Mouse (Mus musculus): ENCODE results near the gene Kyat1.

DNA sequence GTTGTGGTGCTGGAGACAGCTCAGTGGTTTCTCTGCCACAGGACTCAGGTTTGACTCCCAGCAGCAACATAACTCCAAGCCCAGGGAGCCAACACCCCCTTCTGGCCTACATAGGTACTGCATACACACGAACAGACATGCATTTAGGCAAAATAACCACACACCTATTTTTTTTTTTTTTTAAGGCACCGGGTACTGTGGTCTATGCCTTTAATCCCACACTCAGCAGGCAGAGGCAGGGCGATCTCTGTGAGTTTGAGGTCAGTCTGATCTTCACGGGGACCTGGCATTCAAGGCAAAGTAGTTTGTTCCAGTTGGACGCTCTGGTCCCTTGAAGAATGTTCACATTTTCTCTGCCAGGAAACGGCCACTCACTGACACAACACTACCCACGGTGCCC lies 2.2 kb downstream of the Kyat1 start:
- no peak for TF ChIP-seq POLR2A (IDR thresholded peaks at IDR 0.05; ENCODE audit: borderline replicate concordance, insufficient read depth, low read length)
- TF ChIP-seq CTCF (IDR thresholded peaks at IDR 0.05; ENCODE audit: borderline replicate concordance, insufficient read depth, low read depth, low read length), result peak; percentile 40; the same call in 1 of the 2 replicates
